Mouse (Mus musculus) cerebellum, postnatal 14 days (tissue): ENCODE measurements around the gene Nebl.

Experiments used
- DNase-seq, 2 experiments: peaks; one replicate each; pipeline ENCODE4 v3.0.0; 2021; ENCODE audit warnings: mixed read lengths in 2 of 2

Gene Nebl

GRCm38 (mm10) chr2:17705964-17706363, 25.3 kb downstream of the Nebl start:
- DNase-seq, result no peak

- no peak for DNase-seq
Measured at GRCm38 (mm10) chr2:17705426-17705825, 25.8 kb downstream of the Nebl start.

- DNase-seq, result no peak
Measured at GRCm38 (mm10) chr2:17703170-17703512, 28.1 kb downstream of the Nebl start.

- no peak for DNase-seq
Measured at GRCm38 (mm10) chr2:17702481-17703169, 28.6 kb downstream of the Nebl start.

GRCm38 (mm10) chr2:17698161-17699087, 32.8 kb downstream of the Nebl start:
- DNase-seq, result peak in 1 of 2 experiments; percentile 26

- DNase-seq, result no peak
Measured at GRCm38 (mm10) chr2:17692926-17693325, 38.3 kb downstream of the Nebl start.

GRCm38 (mm10) chr2:17690264-17690663, 41.0 kb downstream of the Nebl start:
- DNase-seq, result no peak

GRCm38 (mm10) chr2:17687141-17687540, 44.1 kb downstream of the Nebl start:
- DNase-seq, result no peak

GRCm38 (mm10) chr2:17683326-17684040, 47.8 kb downstream of the Nebl start:
- peak; percentile 88 to 93 for DNase-seq

- DNase-seq, result no peak
Measured at GRCm38 (mm10) chr2:17672156-17672555, 59.1 kb downstream of the Nebl start.

- no peak for DNase-seq
Measured at GRCm38 (mm10) chr2:17671566-17671965, 59.7 kb downstream of the Nebl start.

- DNase-seq, result no peak
Measured at GRCm38 (mm10) chr2:17669953-17670352, 61.3 kb downstream of the Nebl start.

- DNase-seq, result peak; percentile 46 to 60
Measured at GRCm38 (mm10) chr2:17669000-17669399, 62.3 kb downstream of the Nebl start.

GRCm38 (mm10) chr2:17658176-17658575, 73.1 kb downstream of the Nebl start:
- no peak for DNase-seq

- peak; percentile 85 to 94 for DNase-seq
Measured at GRCm38 (mm10) chr2:17650147-17650834, 81.0 kb downstream of the Nebl start.

GRCm38 (mm10) chr2:17649728-17650127, 81.5 kb downstream of the Nebl start:
- no peak for DNase-seq

GRCm38 (mm10) chr2:17644282-17645262, 86.7 kb downstream of the Nebl start:
- peak; percentile 82 to 86 for DNase-seq

GRCm38 (mm10) chr2:17643869-17644268, 87.4 kb downstream of the Nebl start:
- DNase-seq, result peak in 1 of 2 experiments; percentile 31

GRCm38 (mm10) chr2:17642770-17643169, 88.5 kb downstream of the Nebl start:
- no peak for DNase-seq

- DNase-seq, result peak in 1 of 2 experiments; percentile 39
Measured at GRCm38 (mm10) chr2:17640861-17641260, 90.4 kb downstream of the Nebl start.

- peak; percentile 50 to 56 for DNase-seq
Measured at GRCm38 (mm10) chr2:17638631-17639030, 92.6 kb downstream of the Nebl start.
